Mouse (Mus musculus): ENCODE measurements around the gene Klk1b1. TPM values are rescaled to one million over a fixed set of nuclear protein-coding genes. Genes with fewer than 3 reads are reported as not detected.
A peak's percentile ranks its signal among the peaks of the same experiment; 100 is the strongest.
"Not testable (repeated sequence)": the region's sequence is repeated elsewhere in the genome, so short reads cannot be mapped to it uniquely, and the experiment has no call there.

The Klk1b1 gene
- total RNA-seq (2015; ENCODE audit: low replicate concordance) (not detected in 2 replicates), total RNA-seq (2017; ENCODE audit: low replicate concordance) (not detected in 2 replicates)

GRCm38 (mm10) chr7:43966451-43966850 is at the start of gene Klk1b1:
Gene Klk1b1 (plus strand): TSS chr7:43966751.
- ATAC-seq (replicated peaks; ENCODE audit: low FRiP score, poor library complexity, severe bottlenecking): no peak

GRCm38 (mm10) chr7:43918426-43918825 is 48.1 kb upstream of the Klk1b1 start:
- ATAC-seq (replicated peaks; ENCODE audit: low FRiP score, poor library complexity, severe bottlenecking): no peak

DNA sequence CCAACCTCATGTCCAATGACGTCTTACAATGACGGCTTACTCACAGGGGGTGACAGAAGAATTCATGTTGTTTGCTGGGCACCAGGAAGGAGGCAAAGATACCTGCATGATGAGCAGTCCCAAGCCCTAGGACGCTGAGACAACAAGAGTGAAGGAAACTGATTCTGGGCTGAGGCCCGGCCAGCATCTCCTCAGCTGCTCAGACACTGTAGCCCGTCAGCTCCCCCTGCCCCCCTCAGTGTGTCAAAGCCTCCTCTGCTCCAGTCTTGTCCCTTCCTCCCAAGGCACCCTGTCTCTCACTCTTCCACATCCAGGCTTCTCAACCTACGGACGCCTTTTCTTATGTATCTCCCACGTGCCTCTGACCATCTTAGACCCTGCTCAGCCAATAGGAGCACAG is 47.7 kb upstream of the Klk1b1 start:
- ATAC-seq (replicated peaks; ENCODE audit: low FRiP score, poor library complexity, severe bottlenecking): no peak

DNA sequence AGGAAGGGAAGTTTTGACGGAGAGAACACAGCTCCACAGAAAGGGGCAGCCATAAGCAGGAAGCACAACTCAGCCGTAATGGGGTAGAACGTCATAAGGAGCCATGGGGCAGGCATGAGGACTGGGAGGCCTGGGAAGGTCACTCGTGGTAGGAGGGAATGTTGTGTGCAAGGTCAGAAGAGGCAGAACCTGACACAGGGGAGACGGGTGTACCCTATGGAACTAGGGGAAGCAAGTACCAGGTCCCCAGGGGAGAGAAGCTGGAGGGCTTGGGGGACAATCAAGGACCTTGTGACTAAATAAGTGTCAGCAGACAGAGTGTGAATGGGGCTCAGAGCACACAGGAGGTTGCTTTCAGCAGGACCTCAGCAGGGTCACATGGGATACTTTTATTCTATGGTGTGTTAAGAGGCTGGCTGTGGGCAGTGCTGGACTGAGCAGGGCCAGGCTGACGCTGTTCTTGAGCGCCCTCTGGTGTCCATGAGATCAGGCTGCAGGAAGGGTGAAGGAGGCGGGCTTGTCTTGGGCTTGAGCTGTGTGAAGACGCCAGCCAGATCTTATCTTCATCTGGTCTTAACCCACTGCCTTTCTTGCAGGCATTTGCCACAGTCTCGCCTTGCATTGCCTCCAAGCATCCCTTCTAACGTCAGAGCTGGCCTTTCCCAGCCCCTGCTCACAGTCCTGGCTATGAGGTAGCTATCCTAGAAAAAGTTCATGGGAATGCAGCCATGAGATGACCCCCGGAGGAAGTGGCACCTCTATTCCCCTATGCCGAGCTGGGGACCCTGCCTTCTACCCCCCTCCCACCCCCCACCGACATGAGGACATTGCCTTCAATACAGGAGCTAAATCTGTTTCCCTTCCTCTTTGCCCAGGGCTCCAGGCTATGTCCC is 46.7 kb upstream of the Klk1b1 start:
- 0 out of 2 replicates have a peak, but pooled peaks have one; percentile 62 for ATAC-seq (replicated peaks; ENCODE audit: low FRiP score, poor library complexity, severe bottlenecking)

GRCm38 (mm10) chr7:43920582-43920981 is 46.0 kb upstream of the Klk1b1 start:
- ATAC-seq (replicated peaks; ENCODE audit: low FRiP score, poor library complexity, severe bottlenecking): no peak

- ATAC-seq (replicated peaks; ENCODE audit: low FRiP score, poor library complexity, severe bottlenecking): no peak
Measured at GRCm38 (mm10) chr7:43921087-43921486, 45.5 kb upstream of the Klk1b1 start.

DNA sequence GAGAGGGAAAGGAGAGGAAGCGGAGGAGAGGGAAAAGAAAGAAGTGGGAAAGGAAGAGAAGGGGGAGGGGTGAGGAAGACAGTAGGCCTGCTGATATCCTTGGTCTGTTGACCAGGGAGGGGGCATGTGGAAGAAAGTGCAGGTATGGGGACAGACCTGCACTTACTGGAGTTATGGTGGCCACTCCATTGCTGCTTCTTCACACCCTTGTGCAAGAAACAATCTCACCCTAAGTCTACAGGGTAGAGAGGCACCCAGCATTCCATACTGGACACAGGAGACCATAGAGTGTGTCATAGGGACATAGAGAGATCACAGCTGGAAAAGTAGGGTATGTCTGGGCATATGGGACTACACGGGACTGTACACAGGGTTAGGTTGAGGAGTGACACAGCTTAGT is 44.6 kb upstream of the Klk1b1 start:
- ATAC-seq (replicated peaks; ENCODE audit: low FRiP score, poor library complexity, severe bottlenecking): no peak

DNA sequence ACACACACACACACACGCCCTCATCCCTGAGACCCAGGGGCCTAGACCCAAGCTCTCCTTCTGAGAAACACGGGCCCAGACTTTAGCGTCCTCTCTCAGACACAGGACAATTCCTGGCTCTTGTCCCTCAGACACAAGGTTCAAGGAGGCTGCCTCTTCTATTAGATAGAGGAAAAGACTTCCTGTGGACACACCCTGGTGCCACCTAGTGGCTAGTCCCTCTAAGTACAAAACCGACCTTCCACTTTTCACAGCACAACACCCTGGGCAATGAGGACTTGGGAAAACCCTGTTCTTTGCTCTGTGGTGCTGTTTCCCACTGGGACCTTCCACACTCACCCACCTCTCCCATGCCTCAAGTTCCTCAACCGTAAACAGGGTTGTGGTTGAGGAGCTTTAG is 40.6 kb upstream of the Klk1b1 start:
- no peak for ATAC-seq (replicated peaks; ENCODE audit: low FRiP score, poor library complexity, severe bottlenecking)

GRCm38 (mm10) chr7:43928521-43928920 is 38.0 kb upstream of the Klk1b1 start:
- no peak for ATAC-seq (replicated peaks; ENCODE audit: low FRiP score, poor library complexity, severe bottlenecking)

DNA sequence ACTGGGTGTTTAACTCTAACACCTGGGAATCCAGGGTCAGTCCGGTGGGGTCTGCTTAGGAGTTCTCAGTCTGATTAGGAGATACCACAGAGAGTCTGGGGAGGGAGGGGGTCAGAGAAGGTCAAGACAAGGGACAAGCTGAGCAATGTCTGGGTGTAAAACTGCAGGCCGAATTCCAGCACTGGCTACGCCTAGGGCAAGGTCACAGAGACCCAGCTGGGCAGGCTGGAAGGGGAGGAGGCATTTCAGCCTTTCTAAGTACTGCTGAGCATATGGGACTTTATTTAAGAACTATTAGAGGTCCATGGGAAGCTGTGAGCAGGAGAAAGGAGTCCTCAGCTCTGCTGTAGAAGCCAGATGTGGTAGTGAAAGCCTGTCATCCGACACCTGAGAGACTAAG is 34.2 kb upstream of the Klk1b1 start:
- no peak for ATAC-seq (replicated peaks; ENCODE audit: low FRiP score, poor library complexity, severe bottlenecking)

DNA sequence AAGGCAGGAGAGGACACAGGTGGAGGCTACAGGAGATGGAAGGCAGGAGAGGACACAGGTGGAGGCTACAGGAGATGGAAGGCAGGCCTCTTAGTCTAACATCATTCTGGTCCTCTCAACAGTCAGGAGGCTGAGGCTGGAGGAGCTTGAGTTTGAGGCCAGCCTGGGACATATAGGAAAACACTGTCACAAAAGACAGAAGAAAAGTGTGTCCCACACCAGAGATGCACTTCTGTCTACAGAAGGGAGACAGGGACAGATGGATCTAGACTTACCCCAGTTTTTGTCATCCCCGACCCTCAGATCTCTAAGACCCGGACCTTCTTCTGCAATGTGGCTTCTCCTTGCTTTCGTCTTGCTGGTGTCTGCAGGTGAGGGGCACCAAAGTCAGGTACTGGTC is 33.1 kb upstream of the Klk1b1 start, which contains the start of gene Klk15:
TSS of gene Klk15 (plus strand) at position 301 of the 400 bp plus-strand sequence.
- no peak for ATAC-seq (replicated peaks; ENCODE audit: low FRiP score, poor library complexity, severe bottlenecking)

GRCm38 (mm10) chr7:43934747-43935146 is 31.8 kb upstream of the Klk1b1 start:
- no peak for ATAC-seq (replicated peaks; ENCODE audit: low FRiP score, poor library complexity, severe bottlenecking)

GRCm38 (mm10) chr7:43936551-43936950 is 30.0 kb upstream of the Klk1b1 start:
- no peak for ATAC-seq (replicated peaks; ENCODE audit: low FRiP score, poor library complexity, severe bottlenecking)

GRCm38 (mm10) chr7:43942293-43942692 is 24.3 kb upstream of the Klk1b1 start:
- not testable (repeated sequence) for ATAC-seq (replicated peaks; ENCODE audit: low FRiP score, poor library complexity, severe bottlenecking)

- no peak for ATAC-seq (replicated peaks; ENCODE audit: low FRiP score, poor library complexity, severe bottlenecking)
Measured at GRCm38 (mm10) chr7:43944727-43945264, 21.8 kb upstream of the Klk1b1 start.

DNA sequence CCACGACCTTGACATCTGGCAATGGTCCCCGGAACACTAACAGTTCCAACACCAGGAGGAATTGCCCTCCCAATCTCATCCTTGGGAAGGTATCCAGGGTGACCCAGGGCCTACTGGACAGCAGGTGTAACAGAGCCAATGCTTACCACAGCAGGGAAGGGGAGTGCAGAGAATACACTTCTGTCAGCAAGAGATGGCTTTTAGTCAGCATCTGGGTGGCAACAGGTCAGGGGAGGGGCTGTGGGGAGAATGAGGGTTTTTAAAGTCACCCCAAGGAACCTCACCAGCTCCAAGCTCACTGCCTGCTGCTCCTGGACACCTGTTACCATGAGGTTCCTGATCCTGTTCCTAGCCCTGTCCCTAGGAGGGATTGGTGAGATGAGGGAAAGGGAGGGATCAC is 16.2 kb upstream of the Klk1b1 start, which contains the start of gene Klk1b8:
TSS of gene Klk1b8 (plus strand) at position 301 of the 400 bp plus-strand sequence.
- ATAC-seq (replicated peaks; ENCODE audit: low FRiP score, poor library complexity, severe bottlenecking): no peak

- no peak for ATAC-seq (replicated peaks; ENCODE audit: low FRiP score, poor library complexity, severe bottlenecking)
Measured at GRCm38 (mm10) chr7:43952703-43953102, 13.8 kb upstream of the Klk1b1 start.

DNA sequence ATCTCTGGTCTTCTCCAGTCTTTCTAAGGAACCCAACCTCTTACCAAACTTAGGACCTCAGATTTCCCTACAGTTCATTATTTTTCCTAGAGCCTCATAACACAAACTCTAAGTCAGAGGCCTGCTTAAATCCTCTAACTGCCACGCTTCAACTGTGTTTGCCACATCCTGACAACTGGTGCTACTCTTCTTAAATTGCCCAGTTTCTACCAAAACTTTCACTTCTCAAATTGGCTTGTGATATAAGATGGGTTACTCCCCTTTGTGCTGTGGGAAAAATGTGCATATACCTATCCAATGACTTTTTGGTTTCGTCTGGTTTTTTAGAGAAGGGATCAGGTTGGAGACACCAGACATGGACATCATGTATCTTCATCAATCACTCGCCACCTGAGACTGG is 507 bp downstream of the Klk1b1 start:
- ATAC-seq (replicated peaks; ENCODE audit: low FRiP score, poor library complexity, severe bottlenecking): no peak

GRCm38 (mm10) chr7:43967612-43968011 is 1.1 kb downstream of the Klk1b1 start:
- no peak for ATAC-seq (replicated peaks; ENCODE audit: low FRiP score, poor library complexity, severe bottlenecking)

GRCm38 (mm10) chr7:43975761-43976160 is 9.2 kb downstream of the Klk1b1 start, which contains the start of gene Klk1b9:
Gene Klk1b9 (plus strand): TSS chr7:43976061.
- not testable (repeated sequence) for ATAC-seq (replicated peaks; ENCODE audit: low FRiP score, poor library complexity, severe bottlenecking)

DNA sequence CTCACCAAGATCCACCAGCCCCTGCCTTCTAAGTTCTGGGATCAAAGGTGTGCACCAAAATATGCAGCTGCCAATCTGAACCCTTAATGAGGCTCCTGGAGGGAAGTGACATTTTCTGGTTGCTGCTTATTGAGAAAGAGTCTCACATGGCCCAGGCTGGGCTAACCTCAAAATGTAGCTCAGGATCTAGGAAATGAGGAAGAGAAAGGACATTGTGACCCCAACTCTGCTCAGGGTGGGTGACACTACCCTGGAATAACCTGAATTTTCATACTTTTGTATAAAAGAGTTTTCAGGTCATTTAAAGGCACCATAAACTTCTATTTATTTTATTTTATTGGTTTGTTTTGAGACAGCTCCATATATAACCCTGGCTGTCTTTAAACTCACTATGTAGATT is 19.1 kb downstream of the Klk1b1 start:
- no peak for ATAC-seq (replicated peaks; ENCODE audit: low FRiP score, poor library complexity, severe bottlenecking)
